Mouse (Mus musculus) limb, embryonic 14.5 days (tissue): ENCODE data around the gene Hoxb6. TPM values are rescaled to one million over a fixed set of nuclear protein-coding genes. Genes with fewer than 3 reads are reported as not detected.

Source experiments
- ATAC-seq: fragments of 200-750 bp; cut with Nextera tagmentation; 2 replicates; pipeline ENCODE4 v1.8.0; 2017; ENCODE audit warnings: low read depth, moderate number of reproducible peaks, moderate TSS enrichment; ENCODE audit not compliant: low FRiP score
- DNase-seq: peaks from one replicate; pipeline ENCODE4 v3.0.0-alpha.2; 2015; ENCODE audit warnings: low spot score
- H3K27ac ChIP-seq: fragments of 300-500 bp; sonication (generic); replicated peaks from 2 replicates; pipeline ENCODE4 v1.5.1; 2014; ENCODE audit warnings: low read depth, mild to moderate bottlenecking, low read length, moderate library complexity, mixed read lengths
- H3K27me3 ChIP-seq: fragments of 300-500 bp; sonication (generic); 2 replicates; pipeline ENCODE4 v1.6.1; 2014; ENCODE audit warnings: low read length, mixed read lengths; ENCODE audit not compliant: control insufficient read depth, insufficient read depth
- H3K36me3 ChIP-seq: fragments of 300-500 bp; sonication (generic); 2 replicates; pipeline ENCODE4 v1.6.1; 2014; ENCODE audit warnings: mild to moderate bottlenecking, low read length, moderate library complexity, mixed read lengths; ENCODE audit not compliant: control insufficient read depth, insufficient read depth
- H3K4me1 ChIP-seq: fragments of 300-500 bp; sonication (generic); 2 replicates; pipeline ENCODE4 v1.6.1; 2014; ENCODE audit warnings: antibody characterized with exemption, low read length, mixed read lengths; ENCODE audit not compliant: control insufficient read depth, insufficient read depth
- H3K4me2 ChIP-seq: fragments of 300-500 bp; sonication (generic); replicated peaks from 2 replicates; pipeline ENCODE4 v1.6.1; 2014; ENCODE audit warnings: low read depth, mild to moderate bottlenecking, low read length, moderate library complexity; ENCODE audit not compliant: severe bottlenecking
- H3K4me3 ChIP-seq: fragments of 300-500 bp; sonication (generic); replicated peaks from 2 replicates; pipeline ENCODE4 v1.5.1; 2014; ENCODE audit warnings: low read length
- H3K9ac ChIP-seq: fragments of 300-500 bp; sonication (generic); 2 replicates; pipeline ENCODE4 v1.6.1; 2014; ENCODE audit warnings: mild to moderate bottlenecking, low read depth, low read length, moderate library complexity; ENCODE audit not compliant: severe bottlenecking
- H3K9me3 ChIP-seq: fragments of 300-500 bp; sonication (generic); 2 replicates; pipeline ENCODE4 v1.6.1; 2016; ENCODE audit warnings: low read length; ENCODE audit not compliant: control insufficient read depth
- POLR2A ChIP-seq: fragments of 200-500 bp; IDR thresholded peaks from 2 replicates; pipeline ENCODE4 v1.8.0; 2012; ENCODE audit warnings: inconsistent platforms, mild to moderate bottlenecking, moderate library complexity, borderline replicate concordance; ENCODE audit not compliant: insufficient read depth, insufficient read length; ENCODE audit errors: extremely low read depth
- WGBS: fragments of 180-500 bp; shearing (Covaris S2); extraction: QIAGEN DNeasy Blood & Tissue Kit; methylation state at CpG from one replicate; pipeline ENCODE4 v1.1.7; 2014; 5-methylcytosine and 5-hydroxymethylcytosine counted together
- polyA plus RNA-seq, 2 experiments: library from polyadenylated mRNA; depleted of rRNA in 1 of 2; stranded (reverse) in 1 of 2; unstranded in 1 of 2; fragments of >200 nt; fragmentation: Nextera tagmentation in 1 of 2; extraction: Ambion mirVana in 1 of 2; gene quantifications; 2 replicates each; pipeline versions ENCODE4 v1.2.1 to v1.2.3; 2012 to 2014

Hoxb6 gene
- polyA plus RNA-seq, 2 experiments: 0.61 to 2.8 TPM

DNA sequence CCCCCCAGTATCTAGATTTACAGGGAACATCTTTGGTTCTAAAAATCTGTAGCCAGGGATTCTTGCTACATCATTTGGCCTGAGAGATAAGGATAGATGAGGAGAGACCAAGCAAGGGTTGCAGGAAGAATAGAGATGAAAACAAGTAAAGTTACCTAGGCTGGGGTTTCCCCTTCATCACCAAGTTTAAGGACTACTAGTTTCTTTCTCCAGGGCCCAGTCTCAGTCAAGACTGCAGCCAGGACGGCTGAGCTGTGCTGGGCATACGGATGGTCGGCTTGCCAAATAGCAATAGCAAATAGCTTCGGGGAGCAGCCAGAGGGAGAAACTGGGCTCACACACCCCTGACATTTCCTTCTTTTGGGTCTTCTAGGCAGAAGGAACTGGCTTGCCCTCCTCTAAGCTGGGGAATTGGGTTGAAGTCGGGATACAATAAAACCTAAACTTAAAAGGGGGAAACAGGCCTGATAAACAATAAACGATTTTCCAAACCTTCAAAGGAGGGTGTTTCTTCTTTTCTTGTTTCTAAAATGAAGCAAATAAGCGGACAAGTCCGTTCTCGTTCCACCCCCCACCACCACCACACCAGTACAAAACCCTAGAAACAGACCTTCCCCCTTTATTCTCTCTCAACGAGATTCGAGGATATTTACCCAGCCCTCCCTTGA lies 5.8 kb downstream of the Hoxb6 start:
- 7% methylated on average over 11 of the region's 11 CpGs for WGBS
- ATAC-seq: no peak
- Histone ChIP-seq H3K4me2 (no peak overlapping the region), H3K4me1 (no peaks in the 10 kb centered on the region), H3K36me3 (no peaks in the 10 kb centered on the region), H3K4me3 (no peak overlapping the region), H3K9me3 (no peaks in the 10 kb centered on the region), H3K9ac (no peak overlapping the region), H3K27me3 (peaks cover 100% of the 10 kb centered on the region), H3K27ac (no peak overlapping the region)
- no peak for DNase-seq
- no peak for TF ChIP-seq POLR2A

DNA sequence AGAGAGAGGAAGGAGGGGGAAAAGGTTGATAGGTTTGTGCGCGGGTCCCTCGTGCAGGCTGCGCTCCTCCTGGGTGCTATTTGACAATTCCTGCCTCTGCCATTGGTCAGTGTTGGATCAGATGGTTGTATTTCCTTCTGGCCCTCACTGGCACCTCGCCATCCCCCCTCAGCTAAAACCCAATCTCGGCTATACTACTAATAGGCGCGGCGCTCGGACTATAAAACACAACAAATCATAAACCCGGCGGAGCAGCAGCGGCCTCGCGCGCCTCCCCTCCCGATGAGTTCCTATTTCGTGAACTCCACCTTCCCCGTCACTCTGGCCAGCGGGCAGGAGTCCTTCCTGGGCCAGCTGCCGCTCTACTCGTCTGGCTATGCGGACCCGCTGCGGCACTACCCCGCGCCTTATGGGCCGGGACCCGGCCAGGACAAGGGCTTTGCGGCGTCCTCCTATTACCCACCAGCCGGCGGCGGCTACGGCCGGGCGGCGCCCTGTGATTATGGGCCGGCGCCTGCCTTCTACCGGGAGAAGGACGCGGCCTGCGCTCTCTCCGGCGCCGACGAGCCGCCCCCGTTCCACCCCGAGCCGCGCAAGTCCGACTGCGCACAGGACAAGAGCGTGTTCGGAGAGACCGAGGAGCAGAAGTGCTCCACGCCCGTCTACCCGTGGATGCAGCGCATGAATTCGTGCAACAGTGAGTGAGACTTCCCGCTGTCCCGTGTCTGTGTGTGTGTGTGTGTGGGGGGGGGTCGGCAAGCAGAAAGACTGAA lies 6.8 kb downstream of the Hoxb6 start:
- ATAC-seq (no peak), DNase-seq (no peak)
- peaks cover 100% of the 10 kb centered on the region for H3K27me3 ChIP-seq
- peak overlapping the region; percentile 40 for H3K4me2 ChIP-seq
- H3K27ac ChIP-seq: no peak overlapping the region
- H3K9ac ChIP-seq: no peak overlapping the region; the same call in 1 of the 2 replicates
- under 1% methylated on average over 64 of the region's 66 CpGs for WGBS
- no peak for TF ChIP-seq POLR2A
- no peaks in the 10 kb centered on the region for H3K9me3 ChIP-seq
- peak overlapping the region; percentile 25 for H3K4me3 ChIP-seq
- 0 out of 2 replicates have a peak, but pooled peaks cover 3% of the 10 kb centered on the region for H3K4me1 ChIP-seq
- H3K36me3 ChIP-seq: no peaks in the 10 kb centered on the region

DNA sequence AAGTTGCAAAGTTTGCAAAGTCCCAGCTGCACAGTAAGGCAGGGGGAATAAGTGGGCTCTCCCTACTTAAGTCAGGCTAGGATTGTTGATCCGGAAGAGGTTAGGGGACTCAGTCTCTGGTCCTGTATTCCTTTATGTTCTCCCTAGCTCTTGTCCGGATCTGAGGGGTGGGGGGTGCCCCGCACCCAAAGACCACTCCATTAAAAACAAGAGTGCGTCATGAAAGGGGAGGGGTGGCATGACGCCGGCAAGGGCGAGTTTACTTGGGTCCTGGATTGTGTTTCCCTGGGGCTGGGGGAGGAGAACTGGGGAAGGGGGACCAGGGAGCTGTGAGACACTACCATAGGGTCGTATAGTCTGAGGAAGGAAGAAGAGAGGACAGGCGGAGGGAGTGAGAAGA lies 7.5 kb downstream of the Hoxb6 start:
- Histone ChIP-seq H3K9me3 (no peaks in the 10 kb centered on the region), H3K4me3 (peak overlapping the region; percentile 25; the same call in 1 of the 2 replicates), H3K27ac (no peak overlapping the region), H3K27me3 (peaks cover 100% of the 10 kb centered on the region), H3K4me2 (no peak overlapping the region; the same call in 1 of the 2 replicates), H3K9ac (no peak overlapping the region), H3K4me1 (0 out of 2 replicates have a peak, but pooled peaks cover 3% of the 10 kb centered on the region), H3K36me3 (no peaks in the 10 kb centered on the region)
- 2% methylated on average over 9 of the region's 9 CpGs for WGBS
- ATAC-seq (no peak), DNase-seq (no peak)
- no peak for TF ChIP-seq POLR2A

DNA sequence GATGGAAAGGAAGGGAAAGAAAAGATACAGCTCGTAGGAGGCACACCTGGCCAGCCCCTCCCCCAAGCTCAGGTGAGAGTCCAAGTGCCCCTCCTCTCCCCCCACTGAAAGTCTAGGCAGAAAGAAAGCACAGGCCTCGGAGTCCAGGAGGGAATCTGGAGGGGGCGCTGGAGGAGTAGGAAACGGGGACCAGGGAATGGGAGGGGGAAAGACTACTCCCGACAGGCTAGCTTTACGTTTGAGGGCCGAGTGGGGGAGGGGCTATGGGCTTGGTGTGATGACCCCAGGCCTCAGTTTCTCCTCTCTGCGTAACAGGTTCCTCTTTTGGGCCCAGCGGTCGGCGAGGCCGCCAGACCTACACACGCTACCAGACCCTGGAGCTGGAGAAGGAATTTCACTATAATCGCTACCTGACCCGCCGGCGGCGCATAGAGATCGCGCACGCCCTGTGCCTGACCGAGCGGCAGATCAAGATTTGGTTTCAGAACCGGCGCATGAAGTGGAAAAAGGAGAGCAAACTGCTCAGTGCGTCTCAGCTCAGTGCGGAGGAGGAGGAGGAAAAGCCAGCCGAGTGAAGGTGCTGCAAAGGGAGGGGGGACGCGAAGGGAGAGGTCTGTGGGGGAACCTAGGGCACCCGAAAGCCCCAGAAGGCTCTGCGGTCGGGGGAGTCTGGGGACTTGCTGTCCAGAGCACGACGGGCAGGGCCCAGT lies 8.2 kb downstream of the Hoxb6 start:
- no peak for DNase-seq
- H3K27ac ChIP-seq: no peak overlapping the region
- H3K36me3 ChIP-seq: no peaks in the 10 kb centered on the region
- H3K9me3 ChIP-seq: no peaks in the 10 kb centered on the region
- H3K4me2 ChIP-seq: no peak overlapping the region
- no peak for TF ChIP-seq POLR2A
- no peak overlapping the region for H3K4me3 ChIP-seq
- H3K4me1 ChIP-seq: 0 out of 2 replicates have a peak, but pooled peaks cover 3% of the 10 kb centered on the region
- H3K9ac ChIP-seq: no peak overlapping the region
- ATAC-seq: no peak
- WGBS: 7% methylated on average over 35 of the region's 35 CpGs
- peaks cover 100% of the 10 kb centered on the region for H3K27me3 ChIP-seq

DNA sequence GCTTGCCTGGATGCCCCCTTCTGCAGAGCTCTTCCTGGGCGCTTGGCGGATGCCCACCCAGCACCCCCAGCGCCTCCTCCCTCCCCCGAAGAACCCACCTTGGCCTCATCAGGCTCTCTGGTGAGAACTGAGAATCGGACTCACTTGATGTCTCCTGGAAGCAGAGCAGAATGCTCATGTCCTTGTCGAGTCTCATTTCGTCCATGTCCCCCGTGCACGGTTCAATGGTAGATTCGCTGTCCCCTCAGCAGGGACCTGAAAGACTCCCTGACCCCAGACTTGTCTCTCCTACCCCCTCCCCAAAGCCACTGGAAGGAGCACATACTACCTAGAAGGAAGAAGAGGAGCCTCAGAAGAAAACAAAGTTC lies 8.8 kb downstream of the Hoxb6 start:
- no peak overlapping the region for H3K4me2 ChIP-seq
- no peak overlapping the region for H3K9ac ChIP-seq
- 17% methylated on average over 10 of the region's 10 CpGs for WGBS
- no peak for TF ChIP-seq POLR2A
- no peaks in the 10 kb centered on the region for H3K9me3 ChIP-seq
- H3K4me3 ChIP-seq: no peak overlapping the region
- ATAC-seq (no peak), DNase-seq (no peak)
- 0 out of 2 replicates have a peak, but pooled peaks cover 3% of the 10 kb centered on the region for H3K4me1 ChIP-seq
- no peaks in the 10 kb centered on the region for H3K36me3 ChIP-seq
- H3K27ac ChIP-seq: no peak overlapping the region
- H3K27me3 ChIP-seq: peaks cover 100% of the 10 kb centered on the region
